In the genomic region with DNA sequence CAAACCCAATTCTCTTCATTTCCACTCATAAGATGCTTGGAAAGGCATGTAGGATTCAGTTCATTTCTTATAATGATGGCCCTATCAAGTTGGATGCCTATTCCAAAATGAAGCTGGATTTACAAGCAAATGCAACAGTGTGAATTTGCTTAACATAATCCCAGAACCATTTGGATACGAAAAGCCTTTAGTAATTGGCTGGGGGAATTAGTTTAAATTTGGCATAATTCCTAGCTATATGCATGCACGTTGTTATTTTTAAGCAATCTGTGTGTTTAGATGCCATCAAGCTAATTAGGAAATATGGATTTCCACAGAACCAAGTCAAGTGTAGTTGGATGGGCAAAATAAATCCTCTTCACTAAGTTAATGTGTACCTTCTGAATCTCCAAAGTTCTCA, we compare ENCODE assay signal across 33 mouse cellular contexts.
"Had no signal": no experiment of that assay in that cellular context is flagged by ENCODE, and none has a peak within 500 bp of the region (broad histone marks: within the 10 kb centered on the region; RNA-seq: fewer than 3 reads in every experiment).

No protein-coding gene starts in this region.

- H3K4me2 ChIP-seq: limb, embryonic 12.5 days; limb, embryonic 13.5 days; limb, embryonic 15.5 days; liver, embryonic 11.5 days; liver, embryonic 12.5 days; liver, embryonic 13.5 days; liver, embryonic 15.5 days; lung, embryonic 14.5 days; lung, embryonic 15.5 days; midbrain, embryonic 11.5 days; midbrain, embryonic 12.5 days; midbrain, embryonic 13.5 days; midbrain, embryonic 15.5 days; neural tube, embryonic 12.5 days; neural tube, embryonic 13.5 days had no signal

- H3K27me3 ChIP-seq: limb, embryonic 12.5 days; limb, embryonic 13.5 days; limb, embryonic 15.5 days; liver, embryonic 12.5 days; liver, embryonic 13.5 days; liver, embryonic 15.5 days; lung, embryonic 15.5 days; megakaryocyte, embryonic 14.5 days; midbrain, embryonic 12.5 days; midbrain, embryonic 13.5 days; midbrain, embryonic 15.5 days; neural tube, embryonic 12.5 days; neural tube, embryonic 13.5 days had no signal

- H3K9ac ChIP-seq: limb, embryonic 12.5 days; limb, embryonic 13.5 days; limb, embryonic 15.5 days; liver, embryonic 12.5 days; liver, embryonic 13.5 days; liver, embryonic 14.5 days; liver, embryonic 15.5 days; liver, postnatal 0 days; lung, embryonic 14.5 days; lung, embryonic 15.5 days; midbrain, embryonic 12.5 days; midbrain, embryonic 13.5 days; midbrain, embryonic 15.5 days; neural tube, embryonic 12.5 days; neural tube, embryonic 13.5 days had no signal

- H3K4me1 ChIP-seq: limb, embryonic 10.5 days; limb, embryonic 12.5 days; limb, embryonic 13.5 days; limb, embryonic 15.5 days; liver, embryonic 12.5 days; liver, embryonic 13.5 days; liver, embryonic 15.5 days; lung, embryonic 15.5 days; megakaryocyte, embryonic 14.5 days; midbrain, embryonic 10.5 days; midbrain, embryonic 12.5 days; midbrain, embryonic 13.5 days; midbrain, embryonic 15.5 days; neural tube, embryonic 12.5 days; neural tube, embryonic 13.5 days had no signal

- H3K36me3 ChIP-seq: limb, embryonic 10.5 days; limb, embryonic 12.5 days; limb, embryonic 13.5 days; limb, embryonic 15.5 days; liver, embryonic 12.5 days; liver, embryonic 13.5 days; liver, embryonic 15.5 days; lung, embryonic 15.5 days; midbrain, embryonic 10.5 days; midbrain, embryonic 12.5 days; midbrain, embryonic 13.5 days; midbrain, embryonic 15.5 days; neural tube, embryonic 12.5 days; neural tube, embryonic 13.5 days had no signal

- H3K4me3 ChIP-seq: limb, embryonic 10.5 days; limb, embryonic 12.5 days; limb, embryonic 13.5 days; limb, embryonic 15.5 days; liver, embryonic 12.5 days; liver, embryonic 13.5 days; liver, embryonic 15.5 days; lung, embryonic 15.5 days; megakaryocyte, embryonic 14.5 days; midbrain, embryonic 10.5 days; midbrain, embryonic 12.5 days; midbrain, embryonic 13.5 days; midbrain, embryonic 15.5 days; myocyte; neural tube, embryonic 12.5 days; neural tube, embryonic 13.5 days had no signal

- DNase-seq: left cerebral cortex, postnatal 4 days; liver; liver, embryonic 13.5 days; liver, postnatal 0 days; lung, adult 18-20 months; lung, adult 2 months; lung, embryonic 14.5 days; lung, postnatal 10 days; lung, postnatal 14 days; lung, postnatal 36 days; lung, postnatal 4 days; midbrain, embryonic 14.5 days had no signal

- H3K9me3 ChIP-seq: limb, embryonic 10.5 days; limb, embryonic 12.5 days; limb, embryonic 13.5 days; limb, embryonic 15.5 days; liver, embryonic 12.5 days; liver, embryonic 13.5 days; liver, embryonic 15.5 days; lung, embryonic 15.5 days; midbrain, embryonic 10.5 days; midbrain, embryonic 12.5 days; midbrain, embryonic 13.5 days; midbrain, embryonic 15.5 days; neural tube, embryonic 12.5 days; neural tube, embryonic 13.5 days had no signal

- ATAC-seq: liver, embryonic 12.5 days; liver, postnatal 0 days; lung, postnatal 0 days; midbrain, embryonic 13.5 days; midbrain, embryonic 15.5 days; midbrain, embryonic 16.5 days had no signal

- H3K27ac ChIP-seq: limb, embryonic 10.5 days; limb, embryonic 12.5 days; limb, embryonic 13.5 days; limb, embryonic 15.5 days; liver, embryonic 12.5 days; liver, embryonic 13.5 days; liver, embryonic 14.5 days; liver, embryonic 15.5 days; lung, embryonic 15.5 days; macrophage; midbrain, embryonic 10.5 days; midbrain, embryonic 12.5 days; midbrain, embryonic 13.5 days; midbrain, embryonic 15.5 days; neural tube, embryonic 12.5 days; neural tube, embryonic 13.5 days had no signal
